Mouse (Mus musculus) G1E (cell line): ENCODE measurements around the gene Tmem108. TPM values are rescaled to one million over a fixed set of nuclear protein-coding genes. Genes with fewer than 3 reads are reported as not detected.

Experiments
- ATAC-seq: 2 replicates; pipeline ENCODE4 v1.8.0; 2016; ENCODE audit warnings: mild to moderate bottlenecking; ENCODE audit not compliant: insufficient number of reproducible peaks, poor library complexity, low FRiP score, severe bottlenecking; ENCODE audit errors: extremely low read depth
- DNase-seq: peaks from one replicate; pipeline ENCODE4 v3.0.0; 2012; ENCODE audit warnings: low spot score
- H3K27me3 ChIP-seq: 2 replicates; pipeline ENCODE4 v1.6.1; 2012; ENCODE audit warnings: mild to moderate bottlenecking, low read length, inconsistent platforms; ENCODE audit not compliant: insufficient read depth
- H3K36me3 ChIP-seq: replicated peaks from 2 replicates; pipeline ENCODE3; 2012; ENCODE audit warnings: mild to moderate bottlenecking, inconsistent platforms
- H3K4me1 ChIP-seq: 2 replicates; pipeline ENCODE4 v1.6.1; 2012; ENCODE audit warnings: low read depth, low read length, inconsistent platforms, mixed read lengths; ENCODE audit not compliant: insufficient read depth
- H3K4me3 ChIP-seq: 2 replicates; pipeline ENCODE4 v1.5.1; 2012; ENCODE audit warnings: low read depth, mild to moderate bottlenecking, inconsistent platforms, low read length, moderate library complexity, mixed read lengths
- H3K9me3 ChIP-seq: replicated peaks from 2 replicates; pipeline ENCODE4 v1.6.1; 2012; ENCODE audit warnings: inconsistent platforms
- CTCF ChIP-seq: IDR thresholded peaks from 2 replicates; pipeline ENCODE4 v1.5.1; 2012; ENCODE audit warnings: low read depth, low read length, inconsistent platforms, mixed read lengths
- GATA1 ChIP-seq: IDR thresholded peaks from 2 replicates; pipeline ENCODE4 v1.6.1; 2012; ENCODE audit warnings: borderline replicate concordance, low read length, inconsistent platforms, mixed read lengths
- GATA2 ChIP-seq: IDR thresholded peaks from 2 replicates; pipeline ENCODE4 v1.6.1; 2012; ENCODE audit warnings: low read depth, low read length, inconsistent platforms, borderline replicate concordance
- POLR2AphosphoS5 ChIP-seq: IDR thresholded peaks from 2 replicates; pipeline ENCODE4 v1.6.1; 2012; ENCODE audit warnings: low read depth, low read length, inconsistent platforms; ENCODE audit not compliant: insufficient replicate concordance
- TAL1 ChIP-seq: conservative IDR thresholded peaks from 2 replicates; pipeline ENCODE4 v1.6.1; 2012; ENCODE audit warnings: low read depth, low read length, inconsistent platforms, mixed read lengths
- polyA plus RNA-seq: library from polyadenylated mRNA; stranded (reverse); fragments of >175 nt; gene quantifications from 2 replicates; pipeline ENCODE4 v1.2.3, GENCODE M21; 2012
- total RNA-seq, 2 experiments: library from RNA; stranded (forward) in 1 of 2; stranded (reverse) in 1 of 2; fragments of 200-1000 nt in 1 of 2; fragments of >200 nt in 1 of 2; fragmentation: Nextera tagmentation in 1 of 2; gene quantifications; 2 replicates each; pipeline ENCODE4 v1.2.3; 2014 to 2017

The Tmem108 gene
- total and polyA plus RNA-seq, 3 experiments = 0.27 TPM; not detected in 2

DNA sequence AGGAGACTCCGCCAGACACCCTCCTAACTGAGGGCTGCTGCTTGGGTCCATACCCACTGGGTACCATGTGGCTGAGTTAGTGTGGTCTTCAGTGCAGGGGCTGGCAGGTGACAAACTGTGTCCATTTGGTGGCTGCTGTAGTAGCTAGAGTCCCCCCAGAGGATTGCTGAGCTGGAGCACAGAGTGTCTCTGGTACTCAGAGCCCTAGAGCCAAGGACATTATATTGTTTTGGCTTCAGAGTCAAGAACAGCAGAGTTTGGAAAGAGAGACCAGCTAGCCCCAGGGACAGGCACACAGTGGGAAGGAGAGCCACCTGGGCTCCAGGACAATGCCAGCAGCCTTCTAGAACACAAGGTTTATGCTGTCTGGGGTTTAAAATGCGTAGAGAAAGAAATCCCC, 259.0 kb downstream of the Tmem108 start:
- no peak overlapping the region for H3K4me3 ChIP-seq
- no peak for TF ChIP-seq CTCF
- no peaks in the 10 kb centered on the region for H3K4me1 ChIP-seq
- ATAC-seq (no peak), DNase-seq (no peak)
- no peaks in the 10 kb centered on the region for H3K27me3 ChIP-seq
- peaks cover 57% of the 10 kb centered on the region for H3K9me3 ChIP-seq
- H3K36me3 ChIP-seq = no peaks in the 10 kb centered on the region

DNA sequence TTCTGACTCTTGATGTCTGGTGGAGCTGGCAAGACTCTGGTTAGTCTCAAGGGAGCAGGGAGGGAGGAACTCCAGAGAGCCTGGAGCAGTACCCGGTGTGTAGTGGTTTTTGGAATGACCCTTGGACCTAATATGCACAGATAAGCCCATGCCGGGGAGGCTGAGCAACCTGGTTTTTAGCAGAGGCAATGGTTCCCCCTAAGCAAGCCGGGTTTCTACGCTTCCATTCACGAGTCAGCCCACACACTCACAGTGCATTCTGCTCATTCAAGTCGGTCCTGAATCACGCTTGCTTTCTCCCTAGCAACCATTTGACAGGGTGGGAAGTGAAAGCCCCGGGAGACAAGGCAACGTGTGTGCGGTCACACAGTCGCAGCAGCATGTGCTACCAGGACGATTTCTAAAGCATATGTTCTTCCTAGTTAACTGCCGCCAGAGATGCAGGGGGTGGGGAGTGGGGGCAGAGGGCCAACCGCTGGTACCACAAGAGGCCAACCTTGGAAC, 259.7 kb downstream of the Tmem108 start:
- no peak for ATAC-seq
- TF ChIP-seq CTCF (no peak), POLR2AphosphoS5 (no peak), GATA1 (no peak), TAL1 (no peak), GATA2 (no peak)
- H3K4me3 ChIP-seq = no peak overlapping the region
- no peaks in the 10 kb centered on the region for H3K36me3 ChIP-seq
- peaks cover 57% of the 10 kb centered on the region for H3K9me3 ChIP-seq
- H3K4me1 ChIP-seq = no peaks in the 10 kb centered on the region
- no peak for DNase-seq
- H3K27me3 ChIP-seq = no peaks in the 10 kb centered on the region

DNA sequence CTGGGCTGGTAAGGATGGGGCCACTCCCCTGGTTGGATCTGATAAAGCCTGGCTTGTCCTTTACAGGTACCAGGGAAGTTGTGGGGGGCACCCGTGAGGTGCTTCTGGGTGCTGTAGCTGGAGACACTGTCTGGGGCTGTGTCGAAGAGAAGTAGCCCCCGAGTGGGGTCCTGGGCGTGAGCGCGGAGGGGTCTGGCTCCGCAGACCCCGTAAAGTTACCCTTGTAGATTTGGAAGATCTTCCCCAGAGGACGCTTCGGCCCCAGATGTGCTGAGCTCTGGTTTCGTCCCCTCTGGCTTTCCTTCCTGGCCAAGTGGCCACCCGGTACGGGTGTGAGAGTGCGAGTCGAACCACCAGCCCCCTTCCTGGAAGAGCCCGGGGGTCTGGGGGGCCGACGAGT, 262.3 kb downstream of the Tmem108 start:
- ATAC-seq (no peak), DNase-seq (no peak)
- TF ChIP-seq GATA2 = no peak
- no peak for TF ChIP-seq POLR2AphosphoS5
- no peak for TF ChIP-seq CTCF
- TF ChIP-seq TAL1 = no peak
- TF ChIP-seq GATA1 = no peak
- H3K4me3 ChIP-seq = peak overlapping the region; percentile 6; the same call in 1 of the 2 replicates
- H3K9me3 ChIP-seq = peaks cover 64% of the 10 kb centered on the region
- no peaks in the 10 kb centered on the region for H3K36me3 ChIP-seq
- no peaks in the 10 kb centered on the region for H3K4me1 ChIP-seq
- no peaks in the 10 kb centered on the region for H3K27me3 ChIP-seq

DNA sequence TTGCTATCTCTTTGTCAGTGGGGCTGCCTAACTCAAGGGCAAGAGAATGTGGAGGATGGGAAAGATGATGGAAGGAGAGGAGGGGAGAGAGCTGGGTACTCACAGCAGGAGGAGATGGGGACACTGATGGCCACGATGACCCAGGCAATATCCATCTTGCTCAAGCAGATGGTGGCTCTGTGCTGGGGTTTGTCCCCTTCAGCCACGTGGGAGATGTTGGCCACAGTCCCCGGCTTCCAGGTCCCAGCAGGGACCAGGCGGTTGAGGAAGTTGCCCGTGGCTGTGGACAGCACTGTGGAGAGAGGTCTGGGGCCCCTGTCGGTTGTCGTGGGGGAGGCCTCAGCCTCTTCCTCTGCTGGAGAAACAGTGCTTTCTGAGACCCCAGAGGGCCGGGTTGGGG, 262.9 kb downstream of the Tmem108 start:
- TF ChIP-seq GATA1 (no peak), GATA2 (no peak), CTCF (no peak), TAL1 (no peak)
- ATAC-seq = no peak
- H3K27me3 ChIP-seq = no peaks in the 10 kb centered on the region
- no peak for DNase-seq
- H3K36me3 ChIP-seq = no peaks in the 10 kb centered on the region
- peaks cover 68% of the 10 kb centered on the region for H3K9me3 ChIP-seq
- no peaks in the 10 kb centered on the region for H3K4me1 ChIP-seq
- H3K4me3 ChIP-seq = no peak overlapping the region

DNA sequence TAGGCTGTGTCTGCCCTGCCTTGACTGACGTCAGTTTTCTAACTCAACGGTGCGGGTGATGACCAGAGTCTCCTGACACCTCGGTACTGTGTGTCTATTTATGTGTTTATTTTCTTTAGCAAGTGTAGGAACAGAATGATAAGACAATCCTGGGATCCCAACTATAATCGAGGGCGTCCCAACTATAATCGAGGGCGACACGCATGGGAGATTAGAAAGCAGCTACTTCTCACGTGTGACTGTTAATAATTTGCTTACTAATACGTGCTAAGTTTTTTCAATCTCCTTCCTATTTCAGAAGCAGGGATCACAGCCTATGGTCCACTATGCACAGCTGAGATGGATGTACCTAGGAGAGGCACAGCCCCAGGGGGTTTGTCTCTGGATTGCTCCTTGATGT, 266.2 kb downstream of the Tmem108 start:
- Histone ChIP-seq H3K36me3 (no peaks in the 10 kb centered on the region), H3K4me3 (no peak overlapping the region), H3K4me1 (no peaks in the 10 kb centered on the region), H3K9me3 (peaks cover 71% of the 10 kb centered on the region), H3K27me3 (no peaks in the 10 kb centered on the region)
- TF ChIP-seq POLR2AphosphoS5 (no peak), TAL1 (no peak), GATA2 (no peak)
- ATAC-seq (no peak), DNase-seq (no peak)

DNA sequence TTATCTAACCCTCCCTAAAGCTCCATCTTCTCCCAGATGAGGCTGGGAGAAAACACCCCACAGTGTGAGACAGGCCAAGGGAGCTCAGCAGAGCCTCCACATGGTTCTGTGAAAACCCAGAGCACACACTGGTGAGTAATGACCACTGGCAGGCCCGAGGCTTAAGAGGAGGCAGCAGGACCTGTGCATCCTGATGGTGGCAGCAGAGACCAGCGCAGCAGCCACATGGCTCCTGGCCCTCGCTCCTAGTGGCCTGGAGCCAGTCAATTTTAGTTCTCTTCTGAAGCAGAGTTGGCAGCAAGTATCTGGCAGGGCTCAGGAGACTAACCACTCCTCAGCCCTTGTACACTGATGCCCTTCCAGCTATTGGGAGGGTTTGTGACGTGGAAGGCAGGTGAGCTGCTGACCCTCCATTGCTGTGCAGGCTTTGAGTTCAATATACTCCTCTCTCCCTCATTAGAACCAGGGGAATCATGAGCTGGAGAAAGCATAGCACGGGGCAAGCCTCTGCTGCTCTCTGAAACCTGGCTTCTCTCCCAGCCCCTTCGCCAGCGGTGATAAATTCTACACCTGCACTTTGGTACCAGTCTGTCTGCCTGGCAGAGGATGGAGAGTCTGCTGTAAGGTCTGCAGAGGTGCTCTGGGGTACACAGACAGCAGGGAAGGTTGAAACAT, 267.2 kb downstream of the Tmem108 start:
- H3K4me3 ChIP-seq = no peak overlapping the region
- peaks cover 67% of the 10 kb centered on the region for H3K9me3 ChIP-seq
- TF ChIP-seq GATA2 (no peak), GATA1 (no peak), TAL1 (no peak), CTCF (no peak), POLR2AphosphoS5 (no peak)
- no peak for DNase-seq
- no peaks in the 10 kb centered on the region for H3K4me1 ChIP-seq
- no peak for ATAC-seq
- no peaks in the 10 kb centered on the region for H3K36me3 ChIP-seq
- no peaks in the 10 kb centered on the region for H3K27me3 ChIP-seq
